8 mouse cellular contexts compared by ENCODE assay signal in the genomic region with DNA sequence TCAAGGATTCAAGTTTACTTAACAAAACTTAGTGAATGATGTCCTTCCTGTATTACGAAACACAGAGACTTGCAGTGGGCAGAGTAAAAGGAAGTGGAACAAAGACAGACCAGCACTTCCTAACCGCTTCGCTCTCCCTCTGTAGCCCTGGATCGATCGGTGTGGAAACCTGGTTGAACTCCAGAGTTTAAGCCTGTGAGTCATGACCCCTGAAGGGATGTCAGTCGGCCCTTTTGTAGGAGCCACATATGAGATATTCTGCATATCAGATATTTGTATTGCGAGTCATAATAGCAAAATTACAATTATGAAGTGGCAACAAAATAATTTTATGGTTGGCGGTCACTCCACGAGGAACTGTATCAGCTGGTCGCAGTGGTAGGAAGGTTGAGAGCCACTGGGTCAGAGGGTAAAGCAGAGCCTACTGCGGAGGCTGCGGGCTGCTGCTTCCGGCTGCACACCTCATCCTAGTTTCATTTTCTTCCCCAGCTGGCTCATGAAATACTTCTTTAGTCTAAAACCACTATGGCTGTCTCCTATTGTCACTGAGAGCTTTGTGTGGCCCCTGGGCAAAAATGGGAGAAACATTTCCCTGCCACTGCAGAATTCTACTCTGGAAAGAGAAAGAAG. TPM values are rescaled to one million over a fixed set of nuclear protein-coding genes. Genes with fewer than 3 reads are reported as not detected.
DNase-seq lines count a peak whose midpoint lies in the region; ATAC-seq lines count a peak whose summit lies in the region.

No protein-coding gene starts in this region.

- no peaks in the 10 kb centered on the region for H3K9me3 ChIP-seq in embryonic facial prominence, embryonic 11.5 days (replicated peaks; ENCODE audit: control insufficient read depth, low read length)
- H3K9me3 ChIP-seq in embryonic facial prominence, embryonic 10.5 days, result no peaks in the 10 kb centered on the region
- no peaks in the 10 kb centered on the region for H3K9me3 ChIP-seq in lung, embryonic 16.5 days (ENCODE audit: control insufficient read depth, low read length)
- H3K9me3 ChIP-seq in forebrain, embryonic 12.5 days, result no peaks in the 10 kb centered on the region
- H3K9me3 ChIP-seq in forebrain, embryonic 10.5 days, result no peaks in the 10 kb centered on the region
- H3K9me3 ChIP-seq in forebrain, embryonic 14.5 days (replicated peaks; ENCODE audit: control insufficient read depth, low read length), result no peaks in the 10 kb centered on the region

- H3K27me3 ChIP-seq in embryonic facial prominence, embryonic 11.5 days (ENCODE audit: control insufficient read depth, insufficient read depth, low read length), result no peaks in the 10 kb centered on the region
- no peaks in the 10 kb centered on the region for H3K27me3 ChIP-seq in embryonic facial prominence, embryonic 10.5 days (replicated peaks; ENCODE audit: low read depth, poor library complexity, severe bottlenecking)
- no peaks in the 10 kb centered on the region for H3K27me3 ChIP-seq in lung, embryonic 16.5 days (ENCODE audit: control insufficient read depth, insufficient read depth, low read depth, low read length)
- no peaks in the 10 kb centered on the region for H3K27me3 ChIP-seq in forebrain, embryonic 12.5 days
- no peaks in the 10 kb centered on the region for H3K27me3 ChIP-seq in forebrain, embryonic 10.5 days (ENCODE audit: poor library complexity, severe bottlenecking)
- no peaks in the 10 kb centered on the region for H3K27me3 ChIP-seq in forebrain, embryonic 14.5 days (replicated peaks; ENCODE audit: control insufficient read depth, insufficient read depth, low read length)

- H3K4me1 ChIP-seq in embryonic facial prominence, embryonic 11.5 days (ENCODE audit: control insufficient read depth, insufficient read depth, low read length), result no peaks in the 10 kb centered on the region; the same call in 1 of the 2 replicates
- H3K4me1 ChIP-seq in embryonic facial prominence, embryonic 10.5 days, result peaks cover 25% of the 10 kb centered on the region
- peaks cover 40% of the 10 kb centered on the region for H3K4me1 ChIP-seq in lung, embryonic 16.5 days (replicated peaks; ENCODE audit: control insufficient read depth, insufficient read depth, low read length)
- H3K4me1 ChIP-seq in forebrain, embryonic 12.5 days, result peaks cover 8% of the 10 kb centered on the region; the same call in 1 of the 2 replicates
- H3K4me1 ChIP-seq in forebrain, embryonic 10.5 days, result peaks cover 23% of the 10 kb centered on the region
- no peaks in the 10 kb centered on the region for H3K4me1 ChIP-seq in forebrain, embryonic 14.5 days (ENCODE audit: control insufficient read depth, insufficient read depth, low read length)

- H3K9ac ChIP-seq in embryonic facial prominence, embryonic 11.5 days (replicated peaks; ENCODE audit: low read length), result no peak overlapping the region
- peak overlapping the region; percentile 24; the same call in 1 of the 2 replicates for H3K9ac ChIP-seq in lung, embryonic 16.5 days (ENCODE audit: low read length)
- H3K9ac ChIP-seq in forebrain, embryonic 12.5 days, result no peak overlapping the region
- no peak overlapping the region; the same call in 1 of the 2 replicates for H3K9ac ChIP-seq in forebrain, embryonic 14.5 days (ENCODE audit: low read length)

- DNase-seq in embryonic facial prominence, embryonic 11.5 days (ENCODE audit: low spot score), result no peak
- DNase-seq in embryonic facial prominence, embryonic 10.5 days (ENCODE audit: low spot score), result no peak
- DNase-seq in 3T3-L1 (ENCODE audit: low read depth, low spot score), result peak; percentile 74
- DNase-seq in heart, adult 9 months (ENCODE audit: low spot score in 2 of 2), result peak; percentile 57 to 58
- no peak for DNase-seq in forebrain, embryonic 10.5 days (ENCODE audit: extremely low spot score, low spot score)
- DNase-seq in forebrain, embryonic 14.5 days (ENCODE audit: low spot score), result no peak

- 91% methylated on average over 13 of the region's 13 CpGs for WGBS in embryonic facial prominence, embryonic 11.5 days
- WGBS in embryonic facial prominence, embryonic 10.5 days, result 93% methylated on average over 13 of the region's 13 CpGs
- WGBS in lung, embryonic 16.5 days, result 70% methylated on average over 13 of the region's 13 CpGs
- 96% methylated on average over 13 of the region's 13 CpGs for WGBS in forebrain, embryonic 12.5 days
- WGBS in forebrain, embryonic 10.5 days, result 94% methylated on average over 13 of the region's 13 CpGs
- WGBS in forebrain, embryonic 14.5 days, result 95% methylated on average over 13 of the region's 13 CpGs

- no peak overlapping the region for H3K4me2 ChIP-seq in embryonic facial prominence, embryonic 11.5 days (ENCODE audit: low read depth, low read length)
- peak overlapping the region; percentile 35 for H3K4me2 ChIP-seq in lung, embryonic 16.5 days (ENCODE audit: low read depth, low read length)
- no peak overlapping the region for H3K4me2 ChIP-seq in forebrain, embryonic 12.5 days
- H3K4me2 ChIP-seq in forebrain, embryonic 14.5 days (ENCODE audit: low read length), result no peak overlapping the region

- no peaks in the 10 kb centered on the region for H3K36me3 ChIP-seq in embryonic facial prominence, embryonic 11.5 days (replicated peaks; ENCODE audit: control insufficient read depth, insufficient read depth, low read depth, low read length)
- peaks cover 17% of the 10 kb centered on the region for H3K36me3 ChIP-seq in embryonic facial prominence, embryonic 10.5 days (replicated peaks)
- no peaks in the 10 kb centered on the region for H3K36me3 ChIP-seq in lung, embryonic 16.5 days (ENCODE audit: control insufficient read depth, insufficient read depth, low read length)
- H3K36me3 ChIP-seq in forebrain, embryonic 12.5 days (replicated peaks), result peaks cover 6% of the 10 kb centered on the region
- H3K36me3 ChIP-seq in forebrain, embryonic 10.5 days (replicated peaks), result peaks cover 22% of the 10 kb centered on the region
- peaks cover 15% of the 10 kb centered on the region for H3K36me3 ChIP-seq in forebrain, embryonic 14.5 days (ENCODE audit: control insufficient read depth, insufficient read depth, low read length)

- ATAC-seq in embryonic facial prominence, embryonic 11.5 days (replicated peaks; ENCODE audit: insufficient number of reproducible peaks, low FRiP score, low TSS enrichment, low read depth), result no peak
- no peak for ATAC-seq in lung, embryonic 16.5 days (ENCODE audit: low read depth)
- no peak for ATAC-seq in forebrain, embryonic 12.5 days (ENCODE audit: low FRiP score)
- no peak for ATAC-seq in forebrain, embryonic 14.5 days

- 0 out of 2 replicates have a peak overlapping the region, but pooled peaks have one; percentile 2 for H3K27ac ChIP-seq in embryonic facial prominence, embryonic 11.5 days (replicated peaks; ENCODE audit: low read depth, low read length)
- H3K27ac ChIP-seq in embryonic facial prominence, embryonic 10.5 days (replicated peaks), result no peak overlapping the region
- peak overlapping the region; percentile 13; the same call in 1 of the 2 replicates for H3K27ac ChIP-seq in lung, embryonic 16.5 days (ENCODE audit: low read length)
- H3K27ac ChIP-seq in forebrain, embryonic 12.5 days, result no peak overlapping the region
- H3K27ac ChIP-seq in forebrain, embryonic 10.5 days, result no peak overlapping the region
- H3K27ac ChIP-seq in forebrain, embryonic 14.5 days (ENCODE audit: low read depth, low read length), result no peak overlapping the region

- no peak overlapping the region for H3K4me3 ChIP-seq in embryonic facial prominence, embryonic 11.5 days (ENCODE audit: low read depth, low read length)
- no peak overlapping the region for H3K4me3 ChIP-seq in embryonic facial prominence, embryonic 10.5 days
- H3K4me3 ChIP-seq in lung, embryonic 16.5 days (ENCODE audit: low read length), result no peak overlapping the region
- no peak overlapping the region for H3K4me3 ChIP-seq in forebrain, embryonic 12.5 days (replicated peaks)
- H3K4me3 ChIP-seq in forebrain, embryonic 10.5 days, result no peak overlapping the region
- no peak overlapping the region for H3K4me3 ChIP-seq in forebrain, embryonic 14.5 days (ENCODE audit: low read depth, low read length)

RNA-seq across cellular contexts. Expression of gene Sp2, which starts 15.7 kb away (rescaled TPM):
- 15.8 and 18.3 TPM in 2 replicates for polyA plus RNA-seq in embryonic facial prominence, embryonic 11.5 days (2014; fragmentation: Nextera tagmentation; extraction: Ambion mirVana)
- 27.9 and 30.3 TPM in 2 replicates for polyA plus RNA-seq in embryonic facial prominence, embryonic 10.5 days (2016; fragmentation: Nextera tagmentation; extraction: Ambion mirVana)
- polyA plus RNA-seq in lung, embryonic 16.5 days (2015; fragmentation: Nextera tagmentation; extraction: Ambion mirVana), result 18.5 and 22.2 TPM in 2 replicates
- polyA plus RNA-seq in forebrain, embryonic 12.5 days (2016; fragmentation: Nextera tagmentation; extraction: Ambion mirVana), result 23.1 and 27.2 TPM in 2 replicates
- polyA plus RNA-seq in forebrain, embryonic 10.5 days (2016; fragmentation: Nextera tagmentation; extraction: Ambion mirVana), result 29.7 and 30.9 TPM in 2 replicates
- 14.3 and 14.6 TPM in 2 replicates for polyA plus RNA-seq in forebrain, embryonic 14.5 days (2014; fragmentation: Nextera tagmentation; extraction: Ambion mirVana)

RNA-seq across cellular contexts. Expression of gene Pnpo, which starts 23.2 kb away (rescaled TPM):
- polyA plus RNA-seq in embryonic facial prominence, embryonic 11.5 days (2014; fragmentation: Nextera tagmentation; extraction: Ambion mirVana), result 26.7 and 29.0 TPM in 2 replicates
- 32.0 and 34.5 TPM in 2 replicates for polyA plus RNA-seq in embryonic facial prominence, embryonic 10.5 days (2016; fragmentation: Nextera tagmentation; extraction: Ambion mirVana)
- 28.1 and 35.4 TPM in 2 replicates for polyA plus RNA-seq in lung, embryonic 16.5 days (2015; fragmentation: Nextera tagmentation; extraction: Ambion mirVana)
- polyA plus RNA-seq in forebrain, embryonic 12.5 days (2016; fragmentation: Nextera tagmentation; extraction: Ambion mirVana), result 17.2 and 17.4 TPM in 2 replicates
- 36.8 and 40.7 TPM in 2 replicates for polyA plus RNA-seq in forebrain, embryonic 10.5 days (2016; fragmentation: Nextera tagmentation; extraction: Ambion mirVana)
- polyA plus RNA-seq in forebrain, embryonic 14.5 days (2014; fragmentation: Nextera tagmentation; extraction: Ambion mirVana), result 19.0 and 21.9 TPM in 2 replicates

RNA-seq across cellular contexts. Expression of gene Prr15l, which starts 39.1 kb away (rescaled TPM):
- 1.7 and 2.8 TPM in 2 replicates for polyA plus RNA-seq in embryonic facial prominence, embryonic 11.5 days (2014; fragmentation: Nextera tagmentation; extraction: Ambion mirVana)
- polyA plus RNA-seq in embryonic facial prominence, embryonic 10.5 days (2016; fragmentation: Nextera tagmentation; extraction: Ambion mirVana), result 1.1 and 2.3 TPM in 2 replicates
- polyA plus RNA-seq in lung, embryonic 16.5 days (2015; fragmentation: Nextera tagmentation; extraction: Ambion mirVana), result 50.5 and 60.2 TPM in 2 replicates
- 0.58 and 0.60 TPM in 2 replicates for polyA plus RNA-seq in forebrain, embryonic 12.5 days (2016; fragmentation: Nextera tagmentation; extraction: Ambion mirVana)
- 0.36 and 0.40 TPM in 2 replicates for polyA plus RNA-seq in forebrain, embryonic 10.5 days (2016; fragmentation: Nextera tagmentation; extraction: Ambion mirVana)
- 0.09 TPM in 1 of 2 replicates, not detected in the other for polyA plus RNA-seq in forebrain, embryonic 14.5 days (2014; fragmentation: Nextera tagmentation; extraction: Ambion mirVana)

RNA-seq across cellular contexts. Expression of gene Sp6, which starts 46.2 kb away (rescaled TPM):
- polyA plus RNA-seq in embryonic facial prominence, embryonic 11.5 days (2014; fragmentation: Nextera tagmentation; extraction: Ambion mirVana), result 0.29 and 0.45 TPM in 2 replicates
- 4.4 and 7.4 TPM in 2 replicates for polyA plus RNA-seq in embryonic facial prominence, embryonic 10.5 days (2016; fragmentation: Nextera tagmentation; extraction: Ambion mirVana)
- 0.59 and 0.62 TPM in 2 replicates for polyA plus RNA-seq in lung, embryonic 16.5 days (2015; fragmentation: Nextera tagmentation; extraction: Ambion mirVana)
- 0.26 and 0.51 TPM in 2 replicates for polyA plus RNA-seq in forebrain, embryonic 12.5 days (2016; fragmentation: Nextera tagmentation; extraction: Ambion mirVana)
- polyA plus RNA-seq in forebrain, embryonic 10.5 days (2016; fragmentation: Nextera tagmentation; extraction: Ambion mirVana), result 1.8 and 2.1 TPM in 2 replicates
- polyA plus RNA-seq in forebrain, embryonic 14.5 days (2014; fragmentation: Nextera tagmentation; extraction: Ambion mirVana), result 0.17 TPM in 1 of 2 replicates, not detected in the other

RNA-seq across cellular contexts. Expression of gene Cdk5rap3, which starts 50.7 kb away (rescaled TPM):
- 76.0 and 76.2 TPM in 2 replicates for polyA plus RNA-seq in embryonic facial prominence, embryonic 11.5 days (2014; fragmentation: Nextera tagmentation; extraction: Ambion mirVana)
- polyA plus RNA-seq in embryonic facial prominence, embryonic 10.5 days (2016; fragmentation: Nextera tagmentation; extraction: Ambion mirVana), result 90.1 and 99.9 TPM in 2 replicates
- 67.5 and 70.6 TPM in 2 replicates for polyA plus RNA-seq in lung, embryonic 16.5 days (2015; fragmentation: Nextera tagmentation; extraction: Ambion mirVana)
- polyA plus RNA-seq in forebrain, embryonic 12.5 days (2016; fragmentation: Nextera tagmentation; extraction: Ambion mirVana), result 102 and 106 TPM in 2 replicates
- polyA plus RNA-seq in forebrain, embryonic 10.5 days (2016; fragmentation: Nextera tagmentation; extraction: Ambion mirVana), result 107 and 111 TPM in 2 replicates
- polyA plus RNA-seq in forebrain, embryonic 14.5 days (2014; fragmentation: Nextera tagmentation; extraction: Ambion mirVana), result 91.2 and 98.4 TPM in 2 replicates

Comparison
In these comparisons a context has a peak if more than half of its experiments do, and no peak if none do; other contexts are left out.
1. H3K27ac ChIP-seq: peak in embryonic facial prominence, embryonic 11.5 days (single experiment) and lung, embryonic 16.5 days (single experiment); none in embryonic facial prominence, embryonic 10.5 days (single experiment), forebrain, embryonic 12.5 days (single experiment), forebrain, embryonic 10.5 days (single experiment) and forebrain, embryonic 14.5 days (single experiment).
2. DNase-seq: peak in 3T3-L1 (single experiment) and heart, adult 9 months (2 of 2); none in embryonic facial prominence, embryonic 11.5 days (single experiment), embryonic facial prominence, embryonic 10.5 days (single experiment), forebrain, embryonic 10.5 days (single experiment) and forebrain, embryonic 14.5 days (single experiment).
3. RNA of gene Prr15l, which starts 39.1 kb away (polyA plus RNA-seq): 50.5 to 60.2 TPM in lung, embryonic 16.5 days; 1.1 to 2.3 TPM in embryonic facial prominence, embryonic 10.5 days, 1.7 to 2.8 TPM in embryonic facial prominence, embryonic 11.5 days, 0.58 to 0.60 TPM in forebrain, embryonic 12.5 days, 0.36 to 0.40 TPM in forebrain, embryonic 10.5 days and 0.09 TPM in forebrain, embryonic 14.5 days; every median in the first group is over 10 times any median in the second.